Comparison of ENCODE assay signal across 23 mouse cellular contexts in genomic region chr16:10675612-10676011, GRCm38 (mm10).
DNase-seq lines count a peak whose midpoint lies in the region; ATAC-seq and TF ChIP-seq lines count a peak whose summit lies in the region.
"Had no signal": no experiment of that assay in that cellular context is flagged by ENCODE, and none has a peak within 500 bp of the region (broad histone marks: within the 10 kb centered on the region; RNA-seq: fewer than 3 reads in every experiment).

No protein-coding gene starts in this region.

- no peak for ATAC-seq in liver, embryonic 14.5 days (ENCODE audit: insufficient read depth)
- no peak for ATAC-seq in liver, embryonic 12.5 days
- ATAC-seq: forebrain, embryonic 14.5 days; Patski had no signal

- H3K4me2 ChIP-seq in liver, embryonic 14.5 days (ENCODE audit: low read depth) = 0 out of 2 replicates have a peak overlapping the region, but pooled peaks have one; percentile 4
- no peak overlapping the region for H3K4me2 ChIP-seq in liver, embryonic 12.5 days
- H3K4me2 ChIP-seq: embryonic facial prominence, embryonic 15.5 days; hindbrain, embryonic 15.5 days; limb, embryonic 12.5 days; lung, embryonic 14.5 days; neural tube, embryonic 13.5 days had no signal

- no peak overlapping the region for H3K4me3 ChIP-seq in liver, embryonic 14.5 days (ENCODE audit: insufficient read depth in 1 of 2, low read depth in 2 of 2, low read length in 2 of 2)
- H3K4me3 ChIP-seq in liver, embryonic 12.5 days = no peak overlapping the region
- H3K4me3 ChIP-seq in small intestine, adult 2 months (ENCODE audit: low read depth, low read length) = no peak overlapping the region
- H3K4me3 ChIP-seq: embryonic facial prominence, embryonic 15.5 days; heart, embryonic 10.5 days; hindbrain, embryonic 15.5 days; layer of hippocampus, adult 2 months; limb, embryonic 12.5 days; neural tube, embryonic 13.5 days had no signal

- 50% methylated on average over 1 of the region's 1 CpGs for WGBS in liver, embryonic 14.5 days (ENCODE audit: insufficient replicate concordance)
- 50% methylated on average over 1 of the region's 1 CpGs for WGBS in liver, embryonic 12.5 days (ENCODE audit: insufficient replicate concordance)
- 23% methylated on average over 1 of the region's 1 CpGs for WGBS in small intestine, adult 2 months

- TF ChIP-seq EP300 in liver, embryonic 14.5 days (IDR thresholded peaks at IDR 0.05; ENCODE audit: low read depth) = no peak

- no peaks in the 10 kb centered on the region for H3K9me3 ChIP-seq in liver, embryonic 14.5 days (ENCODE audit: control insufficient read depth, low read length)
- H3K9me3 ChIP-seq in liver, embryonic 12.5 days (replicated peaks) = no peaks in the 10 kb centered on the region
- H3K9me3 ChIP-seq: embryonic facial prominence, embryonic 15.5 days; heart, embryonic 10.5 days; hindbrain, embryonic 15.5 days; limb, embryonic 12.5 days; neural tube, embryonic 13.5 days had no signal

- peak; percentile 32 for DNase-seq in kidney, adult 9 months
- no peak for DNase-seq in kidney, adult 18-20 months
- no peak for DNase-seq in liver, embryonic 14.5 days (ENCODE audit: low read depth in 3 of 3, low spot score in 3 of 3)
- DNase-seq in left cerebral cortex, adult 9 months (ENCODE audit: low spot score in 2 of 2) = no peak
- DNase-seq in lung, postnatal 10 days = no peak
- DNase-seq: adrenal gland, postnatal 36 days; cerebellum, adult 9-10 months; lung, embryonic 14.5 days; lung, postnatal 36 days; midbrain, embryonic 14.5 days; retina, postnatal 1 day; right cerebral cortex, postnatal 25 days; thymus, adult 18-20 months had no signal

- no peak for TF ChIP-seq POLR2A in small intestine, adult 2 months (IDR thresholded peaks at IDR 0.05; ENCODE audit: low read depth, low read length)

- H3K27ac ChIP-seq in liver, embryonic 14.5 days = no peak overlapping the region
- H3K27ac ChIP-seq in liver, embryonic 12.5 days = no peak overlapping the region
- peak overlapping the region; percentile 75 for H3K27ac ChIP-seq in small intestine, adult 2 months (ENCODE audit: insufficient read depth, low read depth, low read length)
- H3K27ac ChIP-seq: embryonic facial prominence, embryonic 15.5 days; heart, embryonic 10.5 days; hindbrain, embryonic 15.5 days; layer of hippocampus, adult 2 months; limb, embryonic 12.5 days; neural tube, embryonic 13.5 days had no signal

- H3K9ac ChIP-seq in liver, embryonic 14.5 days (replicated peaks) = no peak overlapping the region
- no peak overlapping the region for H3K9ac ChIP-seq in liver, embryonic 12.5 days
- H3K9ac ChIP-seq: embryonic facial prominence, embryonic 15.5 days; hindbrain, embryonic 15.5 days; limb, embryonic 12.5 days; lung, embryonic 14.5 days; neural tube, embryonic 13.5 days had no signal

- peaks cover 12 to 22% of the 10 kb centered on the region in 2 experiments for H3K4me1 ChIP-seq in liver, embryonic 14.5 days (replicated peaks; ENCODE audit: control insufficient read depth in 2 of 2, insufficient read depth in 2 of 2, low read length in 1 of 2)
- H3K4me1 ChIP-seq in liver, embryonic 12.5 days = peaks cover 35% of the 10 kb centered on the region
- peaks cover 24% of the 10 kb centered on the region; the same call in 1 of the 2 replicates for H3K4me1 ChIP-seq in small intestine, adult 2 months (ENCODE audit: control insufficient read depth, insufficient read depth, insufficient read length, low read length)
- H3K4me1 ChIP-seq: embryonic facial prominence, embryonic 15.5 days; hindbrain, embryonic 15.5 days; neural tube, embryonic 13.5 days had no signal

- H3K36me3 ChIP-seq in liver, embryonic 14.5 days (replicated peaks; ENCODE audit: control insufficient read depth, insufficient read depth, low read depth) = no peaks in the 10 kb centered on the region
- no peaks in the 10 kb centered on the region for H3K36me3 ChIP-seq in liver, embryonic 12.5 days
- H3K36me3 ChIP-seq in small intestine, adult 2 months (ENCODE audit: control insufficient read depth, insufficient read depth, low read length) = no peaks in the 10 kb centered on the region
- H3K36me3 ChIP-seq: embryonic facial prominence, embryonic 15.5 days; heart, embryonic 10.5 days; hindbrain, embryonic 15.5 days; limb, embryonic 12.5 days; neural tube, embryonic 13.5 days had no signal

- no peak for TF ChIP-seq CTCF in liver, embryonic 14.5 days (IDR thresholded peaks at IDR 0.05; ENCODE audit: low read depth)
- TF ChIP-seq CTCF in small intestine, adult 2 months (IDR thresholded peaks at IDR 0.05; ENCODE audit: extremely low read depth, insufficient read length, insufficient replicate concordance, low read depth, low read length) = no peak

- no peaks in the 10 kb centered on the region for H3K27me3 ChIP-seq in liver, embryonic 14.5 days (ENCODE audit: control insufficient read depth, insufficient read depth, low read length)
- no peaks in the 10 kb centered on the region for H3K27me3 ChIP-seq in liver, embryonic 12.5 days (replicated peaks)
- H3K27me3 ChIP-seq in small intestine, adult 2 months (ENCODE audit: control insufficient read depth, insufficient read depth, low read length) = no peaks in the 10 kb centered on the region
- H3K27me3 ChIP-seq: embryonic facial prominence, embryonic 15.5 days; hindbrain, embryonic 15.5 days; limb, embryonic 12.5 days; neural tube, embryonic 13.5 days; Patski had no signal
